23 mouse cellular contexts compared by ENCODE assay signal in the genomic region with DNA sequence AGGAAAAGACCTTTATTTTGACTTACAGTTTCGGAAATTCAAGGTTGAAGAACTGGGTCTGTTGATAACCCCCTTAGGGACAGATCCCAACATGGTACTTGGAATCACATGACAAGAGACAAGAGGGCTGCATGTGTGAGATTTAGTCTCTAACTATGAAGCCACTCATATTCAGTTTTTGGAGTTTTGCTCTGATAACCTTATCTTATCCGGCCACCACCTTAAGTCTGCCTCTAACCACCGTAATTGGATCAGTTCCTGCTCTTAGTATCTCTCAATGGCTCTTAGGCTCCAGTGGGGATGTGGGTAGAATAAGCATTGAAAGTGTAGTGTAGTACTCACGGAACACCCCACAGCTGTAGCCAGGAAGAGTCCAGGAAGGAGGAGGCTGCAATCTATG. TPM values are rescaled to one million over a fixed set of nuclear protein-coding genes. Genes with fewer than 3 reads are reported as not detected.
DNase-seq lines count a peak whose midpoint lies in the region; ATAC-seq lines count a peak whose summit lies in the region.
"Had no signal": no experiment of that assay in that cellular context is flagged by ENCODE, and none has a peak within 500 bp of the region (broad histone marks: within the 10 kb centered on the region; RNA-seq: fewer than 3 reads in every experiment).

No protein-coding gene starts in this region.

- H3K4me1 ChIP-seq in erythroblast, embryonic 14.5 days (ENCODE audit: control insufficient read depth), result peaks cover 65% of the 10 kb centered on the region
- H3K4me1 ChIP-seq in liver, embryonic 16.5 days (ENCODE audit: control insufficient read depth, low read depth, low read length), result peaks cover 20% of the 10 kb centered on the region
- H3K4me1 ChIP-seq in intestine, embryonic 16.5 days (ENCODE audit: control insufficient read depth, insufficient read depth, low read length), result peaks cover 7% of the 10 kb centered on the region

- DNase-seq in 416B (ENCODE audit: low read depth) (peak; percentile 92), MEL-GATA-1-ER (ENCODE audit: extremely low read depth, low read depth) (peak; percentile 98)
- DNase-seq in gastrocnemius, postnatal 36 days, result no peak
- no peak for DNase-seq in frontal cortex, adult 2 months (ENCODE audit: extremely low spot score in 1 of 2, low spot score in 1 of 2)
- DNase-seq: adrenal gland, postnatal 14 days; B cell, adult 2 months; cerebellum, adult 11 months; cerebellum, adult 9-11 months; heart, adult 11 months; heart, postnatal 10 days; kidney, adult 2 months; kidney, postnatal 10 days; thymus, postnatal 14 days had no signal

- no peaks in the 10 kb centered on the region for H3K9me3 ChIP-seq in erythroblast, embryonic 14.5 days (ENCODE audit: control insufficient read depth, low read length)
- H3K9me3 ChIP-seq in liver, embryonic 16.5 days (replicated peaks; ENCODE audit: control insufficient read depth, low read length), result no peaks in the 10 kb centered on the region
- H3K9me3 ChIP-seq in intestine, embryonic 16.5 days (ENCODE audit: control insufficient read depth, low read length), result no peaks in the 10 kb centered on the region
- H3K9me3 ChIP-seq: forebrain, embryonic 13.5 days; limb, embryonic 10.5 days had no signal

- intact Hi-C loops in gastrocnemius, postnatal 36 days (cut with DNase I), result no loop called here

- H3K27me3 ChIP-seq in erythroblast, embryonic 14.5 days (ENCODE audit: control insufficient read depth), result no peaks in the 10 kb centered on the region
- H3K27me3 ChIP-seq in liver, embryonic 16.5 days (ENCODE audit: control insufficient read depth, insufficient read depth, low read depth, low read length), result no peaks in the 10 kb centered on the region
- H3K27me3 ChIP-seq in intestine, embryonic 16.5 days (replicated peaks; ENCODE audit: control insufficient read depth, insufficient read depth, low read length), result no peaks in the 10 kb centered on the region
- H3K27me3 ChIP-seq: CH12.LX; forebrain, embryonic 13.5 days had no signal

- 28% methylated on average over 4 of the region's 4 CpGs for WGBS in liver, embryonic 16.5 days (ENCODE audit: insufficient replicate concordance)
- WGBS in intestine, embryonic 16.5 days, result 92% methylated on average over 4 of the region's 4 CpGs

- H3K36me3 ChIP-seq in erythroblast, embryonic 14.5 days (ENCODE audit: control insufficient read depth), result peaks cover 79% of the 10 kb centered on the region
- H3K36me3 ChIP-seq in liver, embryonic 16.5 days (ENCODE audit: control insufficient read depth, insufficient read depth), result peaks cover 49% of the 10 kb centered on the region
- H3K36me3 ChIP-seq in intestine, embryonic 16.5 days (ENCODE audit: control insufficient read depth, insufficient read depth, low read length), result peaks cover 27% of the 10 kb centered on the region

- peak overlapping the region; percentile 48 for H3K4me2 ChIP-seq in liver, embryonic 16.5 days (ENCODE audit: low read depth, low read length)
- H3K4me2 ChIP-seq in intestine, embryonic 16.5 days (ENCODE audit: low read depth, low read length), result no peak overlapping the region
- H3K4me2 ChIP-seq: forebrain, embryonic 13.5 days; heart, embryonic 11.5 days; midbrain, embryonic 11.5 days had no signal

- H3K4me3 ChIP-seq in erythroblast, embryonic 14.5 days (replicated peaks), result peak overlapping the region; percentile 8
- no peak overlapping the region for H3K4me3 ChIP-seq in liver, embryonic 16.5 days (ENCODE audit: low read depth, low read length)
- no peak overlapping the region for H3K4me3 ChIP-seq in intestine, embryonic 16.5 days (ENCODE audit: low read length)
- H3K4me3 ChIP-seq: forebrain, embryonic 13.5 days; limb, embryonic 10.5 days had no signal

- ATAC-seq in liver, embryonic 16.5 days (ENCODE audit: low read depth), result peak; percentile 83
- ATAC-seq in intestine, embryonic 16.5 days, result no peak
- ATAC-seq: forebrain, embryonic 13.5 days; lung, postnatal 0 days had no signal

- peak overlapping the region; percentile 69; the same call in 1 of the 2 replicates for H3K27ac ChIP-seq in liver, embryonic 16.5 days (ENCODE audit: low read length)
- no peak overlapping the region for H3K27ac ChIP-seq in intestine, embryonic 16.5 days (ENCODE audit: low read length)
- H3K27ac ChIP-seq: forebrain, embryonic 13.5 days; limb, embryonic 10.5 days; macrophage had no signal

- no peak overlapping the region for H3K9ac ChIP-seq in liver, embryonic 16.5 days (ENCODE audit: low read depth, low read length)
- no peak overlapping the region for H3K9ac ChIP-seq in intestine, embryonic 16.5 days (ENCODE audit: low read depth, low read length)
- H3K9ac ChIP-seq: forebrain, embryonic 13.5 days had no signal

RNA-seq across cellular contexts. Expression of a gene that starts 5.3 kb away (rescaled TPM):
- 24.7 and 40.9 TPM in 2 replicates for polyA plus RNA-seq in erythroblast, embryonic 14.5 days (2012)
- 117 and 129 TPM in 2 replicates for polyA plus RNA-seq in liver, embryonic 16.5 days (2015; fragmentation: Nextera tagmentation; extraction: Ambion mirVana)
- total RNA-seq in gastrocnemius, postnatal 36 days (2021), result 10 to 100 TPM; 37.2 to 43.8 TPM
- polyA plus RNA-seq in frontal cortex, adult 2 months (2012; rRNA removed), result 124 and 127 TPM in 2 replicates
- 153 and 173 TPM in 2 replicates for polyA plus RNA-seq in intestine, embryonic 16.5 days (2015; fragmentation: Nextera tagmentation; extraction: Ambion mirVana)

Comparison
In these comparisons a context has a peak if more than half of its experiments do, and no peak if none do; other contexts are left out.
1. DNase-seq: peak in 416B (single experiment) and MEL-GATA-1-ER (single experiment); none in gastrocnemius, postnatal 36 days (0 of 2) and frontal cortex, adult 2 months (0 of 2).